Mouse (Mus musculus): ENCODE data around the gene Rnf123.
"Not testable (repeated sequence)": the region's sequence is repeated elsewhere in the genome, so short reads cannot be mapped to it uniquely, and the experiment has no call there.

Gene Rnf123

GRCm38 (mm10) chr9:108026584-108026983, 56.6 kb downstream of the Rnf123 start:
- no peak for DNase-seq

GRCm38 (mm10) chr9:108023216-108023615, 59.9 kb downstream of the Rnf123 start:
- no peak for DNase-seq

- no peak for DNase-seq
Measured at GRCm38 (mm10) chr9:108020741-108021140, 62.4 kb downstream of the Rnf123 start.

- DNase-seq = no peak
Measured at GRCm38 (mm10) chr9:108017127-108017526, 66.0 kb downstream of the Rnf123 start.

- not testable (repeated sequence) for DNase-seq
Measured at GRCm38 (mm10) chr9:108013577-108013976, 69.6 kb downstream of the Rnf123 start.

- no peak for DNase-seq
Measured at GRCm38 (mm10) chr9:108010385-108010784, 72.8 kb downstream of the Rnf123 start.

GRCm38 (mm10) chr9:108008041-108008440, 75.1 kb downstream of the Rnf123 start:
- no peak for DNase-seq

- peak; percentile 13 for DNase-seq
Measured at GRCm38 (mm10) chr9:108003531-108003890, 79.6 kb downstream of the Rnf123 start.

GRCm38 (mm10) chr9:108002778-108003530, 80.2 kb downstream of the Rnf123 start:
- DNase-seq = no peak

- DNase-seq = peak; percentile 100
Measured at GRCm38 (mm10) chr9:108001922-108002770, 81.0 kb downstream of the Rnf123 start, which contains the start of gene Ip6k1. Gene Ip6k1 (plus strand): TSS chr9:108002501.

All from kidney, adult 18-20 months (tissue).